Mouse (Mus musculus) liver, embryonic 16.5 days (tissue): ENCODE results near the gene Scnm1. TPM values are rescaled to one million over a fixed set of nuclear protein-coding genes. Genes with fewer than 3 reads are reported as not detected.

Source experiments
- ATAC-seq: fragments of 200-750 bp; cut with Nextera tagmentation; 2 replicates; pipeline ENCODE4 v1.8.0; 2017; ENCODE audit warnings: low read depth, mild to moderate bottlenecking, moderate number of reproducible peaks, moderate library complexity
- H3K27ac ChIP-seq: fragments of 300-500 bp; sonication (generic); 2 replicates; pipeline ENCODE4 v1.5.1; 2014; ENCODE audit warnings: mild to moderate bottlenecking, low read length
- H3K27me3 ChIP-seq: fragments of 300-500 bp; sonication (generic); 2 replicates; pipeline ENCODE4 v1.6.1; 2014; ENCODE audit warnings: low read depth, low read length, mixed read lengths; ENCODE audit not compliant: control insufficient read depth, insufficient read depth
- H3K36me3 ChIP-seq: fragments of 300-500 bp; sonication (generic); 2 replicates; pipeline ENCODE4 v1.6.1; 2014; ENCODE audit warnings: mild to moderate bottlenecking; ENCODE audit not compliant: control insufficient read depth, insufficient read depth
- H3K4me1 ChIP-seq: fragments of 300-500 bp; sonication (generic); 2 replicates; pipeline ENCODE4 v1.6.1; 2014; ENCODE audit warnings: low read depth, low read length, mixed read lengths; ENCODE audit not compliant: control insufficient read depth
- H3K4me2 ChIP-seq: fragments of 300-500 bp; sonication (generic); 2 replicates; pipeline ENCODE4 v1.6.1; 2014; ENCODE audit warnings: low read depth, low read length, mixed read lengths
- H3K4me3 ChIP-seq: fragments of 300-500 bp; sonication (generic); 2 replicates; pipeline ENCODE4 v1.5.1; 2014; ENCODE audit warnings: low read depth, mild to moderate bottlenecking, low read length
- H3K9ac ChIP-seq: fragments of 300-500 bp; sonication (generic); 2 replicates; pipeline ENCODE4 v1.6.1; 2014; ENCODE audit warnings: low read depth, low read length
- H3K9me3 ChIP-seq: fragments of 300-500 bp; sonication (generic); replicated peaks from 2 replicates; pipeline ENCODE4 v1.6.1; 2016; ENCODE audit warnings: low read length; ENCODE audit not compliant: control insufficient read depth
- WGBS: fragments of 180-500 bp; shearing (Covaris S2); extraction: QIAGEN DNeasy Blood & Tissue Kit; methylation state at CpG from one replicate; pipeline ENCODE4 v1.1.7; 2014; ENCODE audit not compliant: insufficient replicate concordance; 5-methylcytosine and 5-hydroxymethylcytosine counted together
- polyA plus RNA-seq: library from polyadenylated mRNA; unstranded; fragments of >200 nt; fragmentation: Nextera tagmentation; extraction: Ambion mirVana; gene quantifications from 2 replicates; pipeline ENCODE4 v1.2.1, GENCODE M21; 2015

Scnm1 gene
- polyA plus RNA-seq, 1 experiment from 2014 or later = 24.7 TPM

DNA sequence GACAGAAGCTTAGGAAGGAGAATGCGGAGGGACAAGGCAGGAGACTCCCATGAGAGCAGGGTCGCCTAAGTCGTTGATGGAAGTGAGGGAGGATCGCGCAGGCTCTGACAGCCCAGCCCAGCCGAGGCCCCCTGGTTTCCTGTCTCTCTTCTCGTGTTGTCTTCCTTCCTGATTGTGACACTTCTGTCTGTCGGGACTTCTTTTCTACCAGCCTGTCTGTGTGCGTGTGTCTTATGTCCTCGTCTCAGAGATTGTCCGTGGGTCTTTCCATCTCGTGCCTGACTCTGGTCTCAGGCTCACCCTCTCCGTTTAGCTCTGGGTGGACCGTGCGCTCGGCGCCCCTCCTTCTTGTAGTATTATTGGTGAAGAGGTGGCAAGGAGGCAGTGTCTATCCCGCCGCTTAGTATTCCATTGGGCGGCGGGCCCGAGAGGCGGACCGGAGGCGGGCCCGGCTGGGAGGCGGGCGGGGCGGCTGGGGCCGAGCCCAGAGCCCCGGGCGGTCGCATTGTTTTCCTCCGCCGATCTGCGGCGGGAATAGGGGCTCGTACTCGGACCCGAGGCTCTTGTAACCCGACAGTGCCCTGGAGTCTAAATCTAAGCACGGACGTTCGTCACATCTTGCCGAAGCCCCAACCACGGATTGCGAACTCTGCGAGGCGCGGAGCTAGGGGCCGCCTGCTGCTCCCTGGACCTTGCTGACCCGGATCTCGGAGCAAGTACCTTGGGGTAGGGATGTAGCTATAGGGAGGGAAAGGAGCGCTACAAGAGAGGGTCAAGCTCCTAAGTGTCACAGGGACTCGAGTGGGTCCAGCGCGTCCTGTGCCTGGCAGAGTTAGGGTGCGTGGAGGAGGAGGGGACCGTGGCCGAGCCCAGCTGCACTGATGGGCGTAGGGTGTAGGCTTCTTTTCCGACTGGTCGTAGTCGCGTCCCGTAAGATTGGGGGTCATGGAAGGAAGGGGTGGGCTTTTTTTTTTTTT, 26.5 kb upstream of the Scnm1 start, which contains the start of gene Sema6c:
Gene Sema6c (plus strand): TSS at position 471 of the 977 bp plus-strand sequence.
- Histone ChIP-seq H3K27me3 (peaks cover 33% of the 10 kb centered on the region), H3K4me3 (peak within 1 kb of the TSS; percentile 62), H3K27ac (no peak within 1 kb of the TSS), H3K36me3 (no peaks in the 10 kb centered on the region), H3K9me3 (no peaks in the 10 kb centered on the region), H3K4me2 (peak within 1 kb of the TSS; percentile 81), H3K4me1 (peaks cover 15% of the 10 kb centered on the region), H3K9ac (peak within 1 kb of the TSS; percentile 50)
- WGBS = under 1% methylated on average over 66 of the region's 66 CpGs
- ATAC-seq = peak; percentile 99

DNA sequence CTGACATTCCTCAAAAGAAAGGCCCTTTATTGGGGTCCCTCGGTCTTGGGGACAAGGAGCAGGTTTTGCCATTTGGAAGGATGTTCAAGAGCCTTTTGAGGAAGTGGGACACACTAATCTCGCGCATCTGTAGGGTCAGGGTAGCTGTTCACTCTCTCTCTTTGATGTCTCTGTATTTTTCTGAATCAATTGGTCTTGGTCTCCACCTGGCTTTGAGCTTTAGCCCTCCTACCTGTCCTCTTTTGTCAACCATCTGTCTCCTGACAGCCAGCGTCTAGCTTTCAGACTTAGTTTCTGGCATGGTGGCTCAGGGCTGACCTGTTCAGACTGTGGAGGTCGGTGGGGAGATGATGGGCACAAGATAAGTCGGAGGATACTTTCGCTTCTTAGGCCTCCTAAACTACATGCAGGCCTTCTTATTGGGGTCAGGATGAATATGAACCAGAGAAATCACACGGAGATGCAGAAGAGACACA, 25.7 kb upstream of the Scnm1 start:
- Histone ChIP-seq H3K9me3 (no peaks in the 10 kb centered on the region), H3K4me3 (peak overlapping the region; percentile 62), H3K4me2 (peak overlapping the region; percentile 81), H3K9ac (peak overlapping the region; percentile 50), H3K36me3 (no peaks in the 10 kb centered on the region), H3K4me1 (peaks cover 15% of the 10 kb centered on the region), H3K27me3 (peaks cover 33% of the 10 kb centered on the region), H3K27ac (no peak overlapping the region)
- WGBS = 14% methylated on average over 8 of the region's 8 CpGs
- ATAC-seq = no peak

DNA sequence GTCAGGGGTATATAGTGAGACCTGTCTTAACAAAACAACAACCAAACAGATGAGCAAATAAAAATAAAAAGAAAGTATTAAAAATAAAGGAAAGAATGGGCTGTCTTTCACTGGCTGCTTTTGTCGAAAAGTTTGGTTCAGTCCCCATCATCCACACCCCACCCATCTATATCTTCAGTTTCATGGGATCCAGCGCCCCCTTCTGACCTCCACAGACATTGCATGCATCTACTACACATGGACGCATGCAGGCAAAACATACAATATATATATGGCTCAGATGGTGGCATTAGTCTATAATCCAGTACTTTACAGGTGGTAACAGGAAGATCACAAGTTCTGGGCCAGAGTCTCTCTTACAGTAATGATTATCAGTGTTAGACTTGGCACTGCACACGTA, 20.1 kb upstream of the Scnm1 start:
- WGBS = 27% methylated on average over 4 of the region's 4 CpGs
- H3K27ac ChIP-seq = no peak overlapping the region
- no peak overlapping the region for H3K4me2 ChIP-seq
- H3K4me1 ChIP-seq = no peaks in the 10 kb centered on the region
- no peak overlapping the region for H3K4me3 ChIP-seq
- H3K27me3 ChIP-seq = no peaks in the 10 kb centered on the region
- no peak for ATAC-seq
- H3K9ac ChIP-seq = no peak overlapping the region
- no peaks in the 10 kb centered on the region for H3K9me3 ChIP-seq
- no peaks in the 10 kb centered on the region for H3K36me3 ChIP-seq

GRCm38 (mm10) chr3:95147924-95148323, 14.1 kb upstream of the Scnm1 start:
- no peaks in the 10 kb centered on the region for H3K9me3 ChIP-seq
- no peaks in the 10 kb centered on the region; the same call in 1 of the 2 replicates for H3K4me1 ChIP-seq
- no peak overlapping the region for H3K4me2 ChIP-seq
- H3K4me3 ChIP-seq = no peak overlapping the region
- no peaks in the 10 kb centered on the region for H3K36me3 ChIP-seq
- no peaks in the 10 kb centered on the region for H3K27me3 ChIP-seq
- 60% methylated on average over 3 of the region's 3 CpGs for WGBS
- no peak overlapping the region for H3K9ac ChIP-seq
- H3K27ac ChIP-seq = no peak overlapping the region
- ATAC-seq = no peak

- peak overlapping the region; percentile 22 for H3K4me2 ChIP-seq
- H3K9me3 ChIP-seq = no peaks in the 10 kb centered on the region
- H3K9ac ChIP-seq = no peak overlapping the region
- no peaks in the 10 kb centered on the region for H3K36me3 ChIP-seq
- WGBS = 5% methylated on average over 5 of the region's 5 CpGs
- peaks cover 9% of the 10 kb centered on the region for H3K4me1 ChIP-seq
- H3K27me3 ChIP-seq = no peaks in the 10 kb centered on the region
- H3K4me3 ChIP-seq = peak overlapping the region; percentile 39; the same call in 1 of the 2 replicates
- no peak overlapping the region for H3K27ac ChIP-seq
- peak; percentile 76 for ATAC-seq
These were observed 8.8 kb upstream of the Scnm1 start for GRCm38 (mm10) chr3:95142617-95143011.

DNA sequence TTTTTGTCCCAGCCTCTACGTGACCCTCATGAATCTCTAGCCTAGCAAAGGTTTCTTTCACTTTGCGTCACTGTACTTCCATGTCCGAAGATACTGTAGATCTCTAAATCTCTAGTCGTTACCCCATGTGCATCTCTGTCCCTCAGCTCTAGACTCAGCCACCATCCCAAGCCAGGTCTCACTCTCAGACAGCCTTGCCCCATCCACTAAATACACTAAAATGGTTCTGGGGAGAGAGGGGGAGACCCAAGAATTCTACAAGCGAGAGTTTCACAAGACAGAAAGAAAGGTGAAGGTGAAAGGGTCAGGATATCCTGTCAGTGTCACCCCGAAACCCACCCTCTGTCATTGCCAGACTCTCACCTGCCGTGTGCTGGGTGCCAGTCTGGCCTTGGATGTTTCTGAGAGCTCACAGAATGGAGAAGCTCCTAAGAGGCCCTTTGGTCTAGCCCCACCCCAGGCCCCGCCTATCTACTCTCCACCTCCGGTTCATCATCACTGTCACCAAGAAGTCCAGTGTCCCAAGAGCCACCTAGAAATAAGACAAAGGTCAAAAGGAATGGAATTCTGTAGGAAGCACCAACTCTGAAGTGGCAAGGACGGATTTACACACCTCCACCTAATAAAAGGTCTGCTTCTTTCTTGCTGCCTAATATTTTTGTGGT, 8.3 kb upstream of the Scnm1 start, which contains the start of gene Tnfaip8l2:
Gene Tnfaip8l2 (minus strand): TSS at position 409 of the 665 bp plus-strand sequence.
- Histone ChIP-seq H3K9ac (no peak within 1 kb of the TSS), H3K4me2 (peak within 1 kb of the TSS; percentile 22), H3K9me3 (no peaks in the 10 kb centered on the region), H3K36me3 (no peaks in the 10 kb centered on the region), H3K27ac (peak within 1 kb of the TSS; percentile 66), H3K4me1 (peaks cover 9% of the 10 kb centered on the region), H3K4me3 (peak within 1 kb of the TSS; percentile 39), H3K27me3 (no peaks in the 10 kb centered on the region)
- WGBS = 47% methylated on average over 10 of the region's 10 CpGs
- ATAC-seq = peak; percentile 70

DNA sequence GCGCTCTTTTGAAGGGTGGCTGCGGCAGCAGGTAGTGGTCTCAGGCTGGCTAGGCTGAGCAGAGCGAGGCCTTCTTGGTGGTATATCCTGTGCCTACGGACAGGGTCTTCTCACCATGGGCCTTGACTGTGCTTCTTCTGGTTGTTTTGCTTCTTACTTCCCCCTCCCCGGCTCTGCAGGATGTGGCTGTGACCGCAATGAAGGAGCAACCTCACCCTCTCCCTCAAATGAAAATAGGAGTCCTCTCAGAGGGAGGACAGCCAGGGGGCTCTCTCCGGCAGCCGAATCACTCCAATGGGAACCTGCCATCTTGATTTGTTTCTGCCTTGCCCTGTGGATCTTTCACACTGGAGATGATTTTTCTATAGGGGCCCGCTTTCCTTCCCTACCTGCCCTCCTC, 7.7 kb upstream of the Scnm1 start:
- H3K27ac ChIP-seq = peak overlapping the region; percentile 66
- H3K4me2 ChIP-seq = peak overlapping the region; percentile 22
- 27% methylated on average over 9 of the region's 9 CpGs for WGBS
- peak overlapping the region; percentile 39 for H3K4me3 ChIP-seq
- H3K9ac ChIP-seq = no peak overlapping the region
- no peak for ATAC-seq
- H3K9me3 ChIP-seq = no peaks in the 10 kb centered on the region
- H3K36me3 ChIP-seq = no peaks in the 10 kb centered on the region
- H3K4me1 ChIP-seq = peaks cover 11% of the 10 kb centered on the region
- no peaks in the 10 kb centered on the region for H3K27me3 ChIP-seq

DNA sequence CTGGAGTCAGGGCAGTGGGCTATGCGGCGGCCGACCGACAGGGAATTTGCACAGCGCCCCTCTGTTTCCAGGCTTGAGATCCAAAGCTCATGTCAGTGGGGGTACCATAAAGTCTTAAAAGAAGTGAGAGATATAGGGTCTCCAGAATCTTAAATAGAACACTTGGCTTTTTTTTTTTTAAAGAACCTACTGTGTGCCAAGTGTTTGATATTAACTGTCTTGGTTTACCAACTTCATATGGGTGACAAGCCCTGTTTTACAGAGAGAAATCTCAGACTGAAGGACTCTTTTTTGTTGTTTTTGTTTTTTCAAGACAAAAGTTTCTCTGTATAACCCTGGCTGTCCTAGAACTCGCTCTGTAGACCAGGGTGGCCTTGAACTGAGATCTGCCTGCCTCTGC, 7.0 kb upstream of the Scnm1 start:
- no peak overlapping the region for H3K9ac ChIP-seq
- H3K4me1 ChIP-seq = peaks cover 18% of the 10 kb centered on the region
- no peaks in the 10 kb centered on the region for H3K36me3 ChIP-seq
- ATAC-seq = no peak
- WGBS = 78% methylated on average over 6 of the region's 6 CpGs
- H3K27ac ChIP-seq = no peak overlapping the region
- H3K4me3 ChIP-seq = peak overlapping the region; percentile 39; the same call in 1 of the 2 replicates
- H3K27me3 ChIP-seq = no peaks in the 10 kb centered on the region
- H3K4me2 ChIP-seq = peak overlapping the region; percentile 18; the same call in 1 of the 2 replicates
- no peaks in the 10 kb centered on the region for H3K9me3 ChIP-seq
